Mouse (Mus musculus) heart, embryonic 16.5 days (tissue): Measurements from ENCODE around the gene Paxbp1. TPM values are rescaled to one million over a fixed set of nuclear protein-coding genes. Genes with fewer than 3 reads are reported as not detected.
"Not testable (repeated sequence)": the region's sequence is repeated elsewhere in the genome, so short reads cannot be mapped to it uniquely, and the experiment has no call there.

Experiments used
- ATAC-seq: fragments of 200-750 bp; cut with Nextera tagmentation; replicated peaks from 2 replicates; pipeline ENCODE4 v1.8.0; 2017; ENCODE audit warnings: moderate number of reproducible peaks; ENCODE audit not compliant: insufficient read depth, low FRiP score; ENCODE audit errors: extremely low read depth
- H3K27ac ChIP-seq: fragments of 300-500 bp; sonication (generic); 2 replicates; pipeline ENCODE4 v1.5.1; 2014; ENCODE audit warnings: mild to moderate bottlenecking, low read length, control low read depth, moderate library complexity
- H3K27me3 ChIP-seq: fragments of 300-500 bp; sonication (generic); 2 replicates; pipeline ENCODE4 v1.6.1; 2014; ENCODE audit warnings: low read length, mixed read lengths; ENCODE audit not compliant: control insufficient read depth, insufficient read depth
- H3K36me3 ChIP-seq: fragments of 300-500 bp; sonication (generic); 2 replicates; pipeline ENCODE4 v1.6.1; 2014; ENCODE audit not compliant: control insufficient read depth, insufficient read depth
- H3K4me1 ChIP-seq: fragments of 300-500 bp; sonication (generic); 2 replicates; pipeline ENCODE4 v1.6.1; 2014; ENCODE audit warnings: low read length, mixed read lengths; ENCODE audit not compliant: control insufficient read depth, insufficient read depth
- H3K4me2 ChIP-seq: fragments of 300-500 bp; sonication (generic); 2 replicates; pipeline ENCODE4 v1.6.1; 2014; ENCODE audit warnings: low read depth, mild to moderate bottlenecking, control low read depth, low read length
- H3K4me3 ChIP-seq: fragments of 300-500 bp; sonication (generic); 2 replicates; pipeline ENCODE4 v1.5.1; 2014; ENCODE audit warnings: mild to moderate bottlenecking, control low read depth, low read length
- H3K9ac ChIP-seq: fragments of 300-500 bp; sonication (generic); 2 replicates; pipeline ENCODE4 v1.6.1; 2014; ENCODE audit warnings: low read length, control low read depth
- H3K9me3 ChIP-seq: fragments of 300-500 bp; sonication (generic); replicated peaks from 2 replicates; pipeline ENCODE4 v1.6.1; 2016; ENCODE audit warnings: low read length; ENCODE audit not compliant: control insufficient read depth
- WGBS: fragments of 180-500 bp; shearing (Covaris S2); extraction: QIAGEN DNeasy Blood & Tissue Kit; methylation state at CpG from one replicate; pipeline ENCODE4 v1.1.7; 2014; 5-methylcytosine and 5-hydroxymethylcytosine counted together
- polyA plus RNA-seq: library from polyadenylated mRNA; unstranded; fragments of >200 nt; fragmentation: Nextera tagmentation; extraction: Ambion mirVana; gene quantifications from 2 replicates; pipeline ENCODE4 v1.2.1, GENCODE M21; 2015

Paxbp1 gene
- 40.6 and 43.4 TPM in 2 replicates for polyA plus RNA-seq

- H3K4me1 ChIP-seq = peaks cover 11% of the 10 kb centered on the region
- H3K27me3 ChIP-seq = no peaks in the 10 kb centered on the region
- ATAC-seq = peak; percentile 96
- H3K4me3 ChIP-seq = peak within 1 kb of the TSS; percentile 98
- H3K36me3 ChIP-seq = no peaks in the 10 kb centered on the region; the same call in 1 of the 2 replicates
- peak within 1 kb of the TSS; percentile 89 for H3K4me2 ChIP-seq
- H3K9me3 ChIP-seq = no peaks in the 10 kb centered on the region
- under 1% methylated on average over 65 of the region's 70 CpGs for WGBS
- peak within 1 kb of the TSS; percentile 97 for H3K27ac ChIP-seq
- peak within 1 kb of the TSS; percentile 98 for H3K9ac ChIP-seq
These were observed at the start of gene Paxbp1 for GRCm38 (mm10) chr16:91044270-91045182. Gene Paxbp1 (minus strand): TSS chr16:91044543.

GRCm38 (mm10) chr16:91086642-91087306 lies 42.4 kb upstream of the Paxbp1 start:
- Histone ChIP-seq H3K27me3 (peaks cover 2% of the 10 kb centered on the region; the same call in 1 of the 2 replicates), H3K4me3 (no peak overlapping the region), H3K9ac (no peak overlapping the region), H3K4me2 (no peak overlapping the region), H3K9me3 (no peaks in the 10 kb centered on the region), H3K27ac (no peak overlapping the region), H3K36me3 (no peaks in the 10 kb centered on the region), H3K4me1 (no peaks in the 10 kb centered on the region)
- no peak for ATAC-seq
- 55% methylated on average over 4 of the region's 4 CpGs for WGBS

GRCm38 (mm10) chr16:91085239-91085825 lies 41.0 kb upstream of the Paxbp1 start:
- ATAC-seq = no peak
- Histone ChIP-seq H3K36me3 (no peaks in the 10 kb centered on the region), H3K4me2 (no peak overlapping the region), H3K27ac (no peak overlapping the region), H3K27me3 (peaks cover 2% of the 10 kb centered on the region; the same call in 1 of the 2 replicates), H3K4me1 (no peaks in the 10 kb centered on the region), H3K9ac (no peak overlapping the region), H3K4me3 (no peak overlapping the region), H3K9me3 (no peaks in the 10 kb centered on the region)
- 60% methylated on average over 17 of the region's 17 CpGs for WGBS

GRCm38 (mm10) chr16:91084307-91085238 lies 40.2 kb upstream of the Paxbp1 start:
- 80% methylated on average over 21 of the region's 21 CpGs for WGBS
- Histone ChIP-seq H3K27me3 (peaks cover 4% of the 10 kb centered on the region), H3K9me3 (no peaks in the 10 kb centered on the region), H3K36me3 (no peaks in the 10 kb centered on the region), H3K4me1 (no peaks in the 10 kb centered on the region), H3K27ac (no peak overlapping the region), H3K4me2 (no peak overlapping the region), H3K4me3 (no peak overlapping the region), H3K9ac (no peak overlapping the region)
- no peak for ATAC-seq

- H3K9me3 ChIP-seq = peaks cover 4% of the 10 kb centered on the region; the same call in 1 of the 2 replicates
- ATAC-seq = no peak
- H3K36me3 ChIP-seq = no peaks in the 10 kb centered on the region
- H3K9ac ChIP-seq = no peak overlapping the region
- H3K4me2 ChIP-seq = no peak overlapping the region
- no peaks in the 10 kb centered on the region for H3K4me1 ChIP-seq
- WGBS = 71% methylated on average over 4 of the region's 4 CpGs
- no peak overlapping the region for H3K4me3 ChIP-seq
- no peak overlapping the region for H3K27ac ChIP-seq
- peaks cover 4% of the 10 kb centered on the region for H3K27me3 ChIP-seq
These were observed 38.8 kb upstream of the Paxbp1 start for GRCm38 (mm10) chr16:91083002-91083646.

- Histone ChIP-seq H3K9ac (no peak overlapping the region), H3K36me3 (no peaks in the 10 kb centered on the region)
- 19% methylated on average over 11 of the region's 12 CpGs for WGBS
These were observed 37.2 kb upstream of the Paxbp1 start for GRCm38 (mm10) chr16:91081508-91081907.

GRCm38 (mm10) chr16:91076180-91076579 lies 31.8 kb upstream of the Paxbp1 start:
- Histone ChIP-seq H3K36me3 (no peaks in the 10 kb centered on the region), H3K9me3 (peaks cover 6% of the 10 kb centered on the region; the same call in 1 of the 2 replicates), H3K4me2 (no peak overlapping the region), H3K27ac (no peak overlapping the region), H3K9ac (no peak overlapping the region), H3K4me3 (no peak overlapping the region), H3K4me1 (0 out of 2 replicates have a peak, but pooled peaks cover 3% of the 10 kb centered on the region), H3K27me3 (peaks cover 2% of the 10 kb centered on the region; the same call in 1 of the 2 replicates)
- WGBS = 65% methylated on average over 5 of the region's 5 CpGs
- ATAC-seq = no peak

More at GRCm38 (mm10) chr16:91081508-91081907, 37.2 kb upstream of the Paxbp1 start:
- peaks cover 4% of the 10 kb centered on the region for H3K27me3 ChIP-seq
- no peaks in the 10 kb centered on the region for H3K4me1 ChIP-seq
- no peak for ATAC-seq
- H3K4me3 ChIP-seq = no peak overlapping the region
- no peak overlapping the region for H3K27ac ChIP-seq
- H3K9me3 ChIP-seq = peaks cover 6% of the 10 kb centered on the region; the same call in 1 of the 2 replicates
- H3K4me2 ChIP-seq = no peak overlapping the region

GRCm38 (mm10) chr16:91075423-91075822 lies 31.1 kb upstream of the Paxbp1 start:
- H3K9me3 ChIP-seq, H3K4me2 ChIP-seq, ATAC-seq, H3K9ac ChIP-seq, H3K36me3 ChIP-seq, H3K4me3 ChIP-seq, H3K4me1 ChIP-seq, H3K27ac ChIP-seq, H3K27me3 ChIP-seq: not testable (repeated sequence)
- 72% methylated on average over 8 of the region's 8 CpGs for WGBS
